Mouse (Mus musculus) forebrain, embryonic 12.5 days (tissue): ENCODE measurements at regions not wholly inside any gene's neighbourhood (a gene's known extent, or its start where the extent isn't known, plus 50 kb on each side); places are given as distances from the start of the nearest gene placed in this dataset.
A peak's percentile ranks its signal among the peaks of the same experiment; 100 is the strongest.
"Not testable (repeated sequence)": the region's sequence is repeated elsewhere in the genome, so short reads cannot be mapped to it uniquely, and the experiment has no call there.

Experiments used
- ATAC-seq: fragments of 200-750 bp; cut with Nextera tagmentation; 2 replicates; pipeline ENCODE4 v1.8.0; 2017; ENCODE audit warnings: moderate TSS enrichment; ENCODE audit not compliant: low FRiP score
- H3K27ac ChIP-seq: fragments of 300-500 bp; sonication (generic); 2 replicates; pipeline ENCODE4 v1.5.1; 2016; ENCODE audit warnings: mild to moderate bottlenecking
- H3K27me3 ChIP-seq: fragments of 300-500 bp; sonication (generic); 2 replicates; pipeline ENCODE4 v1.6.1; 2016; ENCODE audit warnings: mild to moderate bottlenecking
- H3K36me3 ChIP-seq: fragments of 300-500 bp; sonication (generic); replicated peaks from 2 replicates; pipeline ENCODE4 v1.6.1; 2016; ENCODE audit warnings: mild to moderate bottlenecking
- H3K4me1 ChIP-seq: fragments of 300-500 bp; sonication (generic); 2 replicates; pipeline ENCODE4 v1.6.1; 2016
- H3K4me2 ChIP-seq: fragments of 300-500 bp; sonication (generic); 2 replicates; pipeline ENCODE4 v1.6.1; 2016; ENCODE audit warnings: mild to moderate bottlenecking, moderate library complexity
- H3K4me3 ChIP-seq: fragments of 300-500 bp; sonication (generic); replicated peaks from 2 replicates; pipeline ENCODE4 v1.5.1; 2016; ENCODE audit warnings: mild to moderate bottlenecking
- H3K9ac ChIP-seq: fragments of 300-500 bp; sonication (generic); 2 replicates; pipeline ENCODE4 v1.6.1; 2016; ENCODE audit warnings: mild to moderate bottlenecking
- H3K9me3 ChIP-seq: fragments of 300-500 bp; sonication (generic); 2 replicates; pipeline ENCODE4 v1.6.1; 2016
- WGBS: fragments of 180-500 bp; shearing (Covaris S2); methylation state at CpG from one replicate; pipeline ENCODE4 v1.1.7; 2016; 5-methylcytosine and 5-hydroxymethylcytosine counted together

- no peak overlapping the region for H3K4me3 ChIP-seq
- H3K27ac ChIP-seq = no peak overlapping the region
- no peaks in the 10 kb centered on the region for H3K27me3 ChIP-seq
- H3K4me1 ChIP-seq = peaks cover 6% of the 10 kb centered on the region
- ATAC-seq = no peak
- no peaks in the 10 kb centered on the region for H3K36me3 ChIP-seq
- WGBS = 88% methylated on average over 3 of the region's 3 CpGs
- no peak overlapping the region for H3K9ac ChIP-seq
- H3K9me3 ChIP-seq = no peaks in the 10 kb centered on the region
- no peak overlapping the region for H3K4me2 ChIP-seq
Measured at GRCm38 (mm10) chr13:97396899-97397640, 156.2 kb downstream of the Enc1 start.

GRCm38 (mm10) chr13:97396286-97396685 lies 155.4 kb downstream of the Enc1 start:
- H3K9me3 ChIP-seq, H3K4me1 ChIP-seq, H3K4me2 ChIP-seq, H3K27ac ChIP-seq, H3K9ac ChIP-seq, ATAC-seq, H3K36me3 ChIP-seq, H3K4me3 ChIP-seq, H3K27me3 ChIP-seq: not testable (repeated sequence)
- WGBS = 81% methylated on average over 2 of the region's 2 CpGs

GRCm38 (mm10) chr13:97394756-97395454 lies 154.0 kb downstream of the Enc1 start:
- 85% methylated on average over 7 of the region's 7 CpGs for WGBS
- no peak overlapping the region for H3K9ac ChIP-seq
- H3K4me1 ChIP-seq = peaks cover 7% of the 10 kb centered on the region
- no peaks in the 10 kb centered on the region for H3K27me3 ChIP-seq
- H3K4me3 ChIP-seq = no peak overlapping the region
- H3K36me3 ChIP-seq = no peaks in the 10 kb centered on the region
- no peak for ATAC-seq
- H3K4me2 ChIP-seq = no peak overlapping the region
- no peaks in the 10 kb centered on the region for H3K9me3 ChIP-seq
- H3K27ac ChIP-seq = no peak overlapping the region

GRCm38 (mm10) chr13:97394071-97394470 lies 153.2 kb downstream of the Enc1 start:
- Histone ChIP-seq H3K27ac (no peak overlapping the region), H3K9me3 (no peaks in the 10 kb centered on the region), H3K27me3 (no peaks in the 10 kb centered on the region), H3K4me1 (peaks cover 7% of the 10 kb centered on the region), H3K9ac (no peak overlapping the region), H3K36me3 (no peaks in the 10 kb centered on the region), H3K4me3 (no peak overlapping the region), H3K4me2 (no peak overlapping the region)
- no peak for ATAC-seq
- 68% methylated on average over 4 of the region's 4 CpGs for WGBS

GRCm38 (mm10) chr13:97393456-97393855 lies 152.6 kb downstream of the Enc1 start:
- H3K4me1 ChIP-seq = peaks cover 7% of the 10 kb centered on the region
- ATAC-seq = no peak
- H3K27me3 ChIP-seq = no peaks in the 10 kb centered on the region
- H3K9ac ChIP-seq = no peak overlapping the region
- no peak overlapping the region for H3K27ac ChIP-seq
- no peaks in the 10 kb centered on the region for H3K36me3 ChIP-seq
- WGBS = 92% methylated on average over 7 of the region's 7 CpGs
- no peak overlapping the region for H3K4me3 ChIP-seq
- no peak overlapping the region for H3K4me2 ChIP-seq
- no peaks in the 10 kb centered on the region for H3K9me3 ChIP-seq

GRCm38 (mm10) chr13:97390449-97390930 lies 149.6 kb downstream of the Enc1 start:
- no peak overlapping the region for H3K4me3 ChIP-seq
- peak; percentile 73 for ATAC-seq
- peaks cover 7% of the 10 kb centered on the region for H3K4me1 ChIP-seq
- H3K4me2 ChIP-seq = peak overlapping the region; percentile 34; the same call in 1 of the 2 replicates
- no peaks in the 10 kb centered on the region for H3K27me3 ChIP-seq
- H3K27ac ChIP-seq = 0 out of 2 replicates have a peak overlapping the region, but pooled peaks have one; percentile 50
- no peaks in the 10 kb centered on the region for H3K36me3 ChIP-seq
- WGBS = 17% methylated on average over 11 of the region's 11 CpGs
- no peaks in the 10 kb centered on the region for H3K9me3 ChIP-seq
- no peak overlapping the region for H3K9ac ChIP-seq

GRCm38 (mm10) chr13:97388851-97389479 lies 148.1 kb downstream of the Enc1 start:
- Histone ChIP-seq H3K4me2 (no peak overlapping the region), H3K9me3 (no peaks in the 10 kb centered on the region), H3K4me1 (peaks cover 7% of the 10 kb centered on the region), H3K36me3 (no peaks in the 10 kb centered on the region), H3K27ac (no peak overlapping the region), H3K4me3 (no peak overlapping the region), H3K9ac (no peak overlapping the region), H3K27me3 (no peaks in the 10 kb centered on the region)
- WGBS = 83% methylated on average over 11 of the region's 11 CpGs
- no peak for ATAC-seq

GRCm38 (mm10) chr13:97386511-97386910 lies 145.6 kb downstream of the Enc1 start:
- Histone ChIP-seq H3K4me1 (peaks cover 7% of the 10 kb centered on the region), H3K4me3 (no peak overlapping the region), H3K36me3 (no peaks in the 10 kb centered on the region), H3K27me3 (no peaks in the 10 kb centered on the region), H3K27ac (no peak overlapping the region), H3K9me3 (no peaks in the 10 kb centered on the region), H3K9ac (no peak overlapping the region), H3K4me2 (no peak overlapping the region)
- no peak for ATAC-seq
- 81% methylated on average over 3 of the region's 3 CpGs for WGBS

GRCm38 (mm10) chr13:97385531-97385930 lies 144.6 kb downstream of the Enc1 start:
- ATAC-seq = no peak
- Histone ChIP-seq H3K4me2 (no peak overlapping the region), H3K9ac (no peak overlapping the region), H3K27me3 (no peaks in the 10 kb centered on the region), H3K9me3 (no peaks in the 10 kb centered on the region), H3K27ac (no peak overlapping the region), H3K4me1 (peaks cover 3% of the 10 kb centered on the region), H3K36me3 (no peaks in the 10 kb centered on the region), H3K4me3 (no peak overlapping the region)
- WGBS = 90% methylated on average over 8 of the region's 8 CpGs

- Histone ChIP-seq H3K27me3 (no peaks in the 10 kb centered on the region), H3K4me1 (no peaks in the 10 kb centered on the region), H3K27ac (no peak overlapping the region), H3K4me2 (no peak overlapping the region), H3K4me3 (no peak overlapping the region), H3K9me3 (no peaks in the 10 kb centered on the region), H3K36me3 (no peaks in the 10 kb centered on the region), H3K9ac (no peak overlapping the region)
- WGBS = 84% methylated on average over 16 of the region's 16 CpGs
- ATAC-seq = no peak
Measured at GRCm38 (mm10) chr13:97384091-97384777, 143.3 kb downstream of the Enc1 start.

- no peak overlapping the region for H3K9ac ChIP-seq
- H3K4me1 ChIP-seq = no peaks in the 10 kb centered on the region
- no peak overlapping the region for H3K4me2 ChIP-seq
- no peak overlapping the region for H3K27ac ChIP-seq
- no peak for ATAC-seq
- H3K4me3 ChIP-seq = no peak overlapping the region
- no peaks in the 10 kb centered on the region for H3K9me3 ChIP-seq
- no peaks in the 10 kb centered on the region for H3K27me3 ChIP-seq
- 60% methylated on average over 4 of the region's 4 CpGs for WGBS
- H3K36me3 ChIP-seq = no peaks in the 10 kb centered on the region
Measured at GRCm38 (mm10) chr13:97383351-97383750, 142.4 kb downstream of the Enc1 start.

GRCm38 (mm10) chr13:97380366-97380765 lies 139.5 kb downstream of the Enc1 start:
- H3K27me3 ChIP-seq = no peaks in the 10 kb centered on the region
- ATAC-seq = no peak
- H3K27ac ChIP-seq = no peak overlapping the region
- H3K4me2 ChIP-seq = no peak overlapping the region
- no peak overlapping the region for H3K4me3 ChIP-seq
- H3K36me3 ChIP-seq = no peaks in the 10 kb centered on the region
- H3K9me3 ChIP-seq = no peaks in the 10 kb centered on the region
- 85% methylated on average over 11 of the region's 11 CpGs for WGBS
- no peak overlapping the region for H3K9ac ChIP-seq
- H3K4me1 ChIP-seq = peaks cover 15% of the 10 kb centered on the region
